Mouse (Mus musculus) heart, adult 2 months (tissue): ENCODE results near the gene Mex3d.

ENCODE experiments used
- CTCF ChIP-seq: fragments of 200-600 bp; IDR thresholded peaks from 2 replicates; pipeline ENCODE4 v1.8.1; 2022; ENCODE audit warnings: antibody characterized with exemption, mild to moderate bottlenecking, moderate library complexity
- POLR2A ChIP-seq: fragments of 200-500 bp; IDR thresholded peaks from 2 replicates; pipeline ENCODE4 v1.6.1; 2011; ENCODE audit warnings: mild to moderate bottlenecking, low read depth, low read length, control low read depth; ENCODE audit not compliant: insufficient read depth

- no peak for TF ChIP-seq CTCF
- TF ChIP-seq POLR2A = no peak
Measured at GRCm38 (mm10) chr10:80396822-80397523, 9.5 kb upstream of the Mex3d start.
